ENCODE assay signal across 8 mouse cellular contexts in genomic region chr2:30062249-30063093, GRCm38 (mm10). TPM values are rescaled to one million over a fixed set of nuclear protein-coding genes. Genes with fewer than 3 reads are reported as not detected.
DNase-seq lines count a peak whose midpoint lies in the region; ATAC-seq and TF ChIP-seq lines count a peak whose summit lies in the region.

No protein-coding gene starts in this region.

- H3K27ac ChIP-seq in intestine, embryonic 15.5 days = peak overlapping the region; percentile 98
- H3K27ac ChIP-seq in liver, embryonic 12.5 days = peak overlapping the region; percentile 92
- peak overlapping the region; percentile 93 for H3K27ac ChIP-seq in stomach, postnatal 0 days (replicated peaks)

- peak; percentile 10; the same call in 1 of the 2 replicates for ATAC-seq in granulocyte monocyte progenitor cell, adult 5-6 weeks (replicated peaks; ENCODE audit: poor library complexity, severe bottlenecking)
- ATAC-seq in intestine, embryonic 15.5 days = peak; percentile 54
- ATAC-seq in liver, embryonic 12.5 days = peak; percentile 33
- 0 out of 2 replicates have a peak, but pooled peaks have one; percentile 18 for ATAC-seq in monocyte, adult 5-6 weeks (replicated peaks; ENCODE audit: insufficient number of reproducible peaks, low FRiP score, low TSS enrichment, poor library complexity, severe bottlenecking)
- peak; percentile 50 for ATAC-seq in stomach, postnatal 0 days (ENCODE audit: low FRiP score, low TSS enrichment)

- H3K4me3 ChIP-seq in intestine, embryonic 15.5 days (replicated peaks) = peak overlapping the region; percentile 63
- peak overlapping the region; percentile 76 for H3K4me3 ChIP-seq in liver, embryonic 12.5 days
- H3K4me3 ChIP-seq in stomach, postnatal 0 days (ENCODE audit: low read depth, low read length) = peak overlapping the region; percentile 54

- H3K27me3 ChIP-seq in intestine, embryonic 15.5 days (replicated peaks) = no peaks in the 10 kb centered on the region
- no peaks in the 10 kb centered on the region for H3K27me3 ChIP-seq in liver, embryonic 12.5 days (replicated peaks)
- H3K27me3 ChIP-seq in stomach, postnatal 0 days (ENCODE audit: control insufficient read depth, insufficient read depth, low read length) = no peaks in the 10 kb centered on the region

- H3K9ac ChIP-seq in intestine, embryonic 15.5 days = peak overlapping the region; percentile 81
- H3K9ac ChIP-seq in liver, embryonic 12.5 days = peak overlapping the region; percentile 83
- peak overlapping the region; percentile 75 for H3K9ac ChIP-seq in stomach, postnatal 0 days (ENCODE audit: low read length)

- peak; percentile 18; the same call in 1 of the 2 replicates for TF ChIP-seq CTCF in stomach, postnatal 0 days (IDR thresholded peaks at IDR 0.05; ENCODE audit: low read depth)

- no peaks in the 10 kb centered on the region for H3K9me3 ChIP-seq in intestine, embryonic 15.5 days
- H3K9me3 ChIP-seq in liver, embryonic 12.5 days (replicated peaks) = no peaks in the 10 kb centered on the region
- H3K9me3 ChIP-seq in stomach, postnatal 0 days (ENCODE audit: control insufficient read depth, low read length) = no peaks in the 10 kb centered on the region

- no peaks in the 10 kb centered on the region for H3K36me3 ChIP-seq in intestine, embryonic 15.5 days
- no peaks in the 10 kb centered on the region; the same call in 1 of the 2 replicates for H3K36me3 ChIP-seq in liver, embryonic 12.5 days
- H3K36me3 ChIP-seq in stomach, postnatal 0 days (ENCODE audit: control insufficient read depth, insufficient read depth, low read length) = no peaks in the 10 kb centered on the region

- peak overlapping the region; percentile 89 for H3K4me2 ChIP-seq in intestine, embryonic 15.5 days (replicated peaks)
- peak overlapping the region; percentile 97 for H3K4me2 ChIP-seq in liver, embryonic 12.5 days
- peak overlapping the region; percentile 91 for H3K4me2 ChIP-seq in stomach, postnatal 0 days (replicated peaks; ENCODE audit: low read depth)

- peaks cover 7% of the 10 kb centered on the region; the same call in 1 of the 2 replicates for H3K4me1 ChIP-seq in intestine, embryonic 15.5 days (replicated peaks)
- H3K4me1 ChIP-seq in liver, embryonic 12.5 days = peaks cover 57% of the 10 kb centered on the region
- H3K4me1 ChIP-seq in stomach, postnatal 0 days (replicated peaks; ENCODE audit: control insufficient read depth, insufficient read depth) = peaks cover 2% of the 10 kb centered on the region; the same call in 1 of the 2 replicates

- no peak for TF ChIP-seq EP300 in stomach, postnatal 0 days (optimal IDR thresholded peaks at IDR 0.05)

- peak; percentile 91 for DNase-seq in 416B (ENCODE audit: low read depth)
- peak; percentile 81 to 96 for DNase-seq in adrenal gland, adult (ENCODE audit: inconsistent age in 2 of 2, low spot score in 1 of 2)
- peak; percentile 85 for DNase-seq in embryo, embryonic 10.5 days (ENCODE audit: low spot score)
- DNase-seq in stomach, postnatal 0 days (ENCODE audit: low spot score) = peak; percentile 77

- WGBS in intestine, embryonic 15.5 days = under 1% methylated on average over 40 of the region's 40 CpGs
- under 1% methylated on average over 40 of the region's 40 CpGs for WGBS in liver, embryonic 12.5 days (ENCODE audit: insufficient replicate concordance)
- WGBS in stomach, postnatal 0 days = under 1% methylated on average over 40 of the region's 40 CpGs

RNA-seq across cellular contexts. Expression of gene Set, which starts 5.3 kb away (rescaled TPM):
- total RNA-seq in granulocyte monocyte progenitor cell, adult 5-6 weeks (2014; fragmentation: Nextera tagmentation) = 415 and 437 TPM in 2 replicates
- 2,035 and 2,054 TPM in 2 replicates for total RNA-seq in granulocyte monocyte progenitor cell, adult 5-6 weeks (2017)
- 437 and 494 TPM in 2 replicates for polyA plus RNA-seq in intestine, embryonic 15.5 days (2015; fragmentation: Nextera tagmentation; extraction: Ambion mirVana)
- polyA plus RNA-seq in liver, embryonic 12.5 days (2016; fragmentation: Nextera tagmentation; extraction: Ambion mirVana) = 409 and 423 TPM in 2 replicates
- 427 to 462 TPM (median 441 TPM) in 3 replicates for total RNA-seq in monocyte, adult 5-6 weeks (2017)
- 202 and 206 TPM in 2 replicates for polyA plus RNA-seq in stomach, postnatal 0 days (2015; fragmentation: Nextera tagmentation; extraction: Ambion mirVana)

RNA-seq across cellular contexts. Expression of gene Wdr34, which starts 13.8 kb away (rescaled TPM):
- 21.9 and 23.1 TPM in 2 replicates for total RNA-seq in granulocyte monocyte progenitor cell, adult 5-6 weeks (2014; fragmentation: Nextera tagmentation)
- 11.5 and 14.1 TPM in 2 replicates for total RNA-seq in granulocyte monocyte progenitor cell, adult 5-6 weeks (2017)
- 20.9 and 24.7 TPM in 2 replicates for polyA plus RNA-seq in intestine, embryonic 15.5 days (2015; fragmentation: Nextera tagmentation; extraction: Ambion mirVana)
- 13.2 and 15.4 TPM in 2 replicates for polyA plus RNA-seq in liver, embryonic 12.5 days (2016; fragmentation: Nextera tagmentation; extraction: Ambion mirVana)
- total RNA-seq in monocyte, adult 5-6 weeks (2017) = not detected in 3 replicates
- polyA plus RNA-seq in stomach, postnatal 0 days (2015; fragmentation: Nextera tagmentation; extraction: Ambion mirVana) = 10.9 and 13.2 TPM in 2 replicates

RNA-seq across cellular contexts. Expression of gene Pkn3, which starts 15.0 kb away (rescaled TPM):
- total RNA-seq in granulocyte monocyte progenitor cell, adult 5-6 weeks (2014; fragmentation: Nextera tagmentation) = 10.1 and 13.1 TPM in 2 replicates
- 4.6 and 14.9 TPM in 2 replicates for total RNA-seq in granulocyte monocyte progenitor cell, adult 5-6 weeks (2017)
- polyA plus RNA-seq in intestine, embryonic 15.5 days (2015; fragmentation: Nextera tagmentation; extraction: Ambion mirVana) = 10.6 and 11.1 TPM in 2 replicates
- 4.6 and 5.1 TPM in 2 replicates for polyA plus RNA-seq in liver, embryonic 12.5 days (2016; fragmentation: Nextera tagmentation; extraction: Ambion mirVana)
- 0.38 to 1.1 TPM (median 0.39 TPM) in 3 replicates for total RNA-seq in monocyte, adult 5-6 weeks (2017)
- 3.0 and 3.1 TPM in 2 replicates for polyA plus RNA-seq in stomach, postnatal 0 days (2015; fragmentation: Nextera tagmentation; extraction: Ambion mirVana)

RNA-seq across cellular contexts. Expression of gene Zdhhc12, which starts 31.0 kb away (rescaled TPM):
- total RNA-seq in granulocyte monocyte progenitor cell, adult 5-6 weeks (2014; fragmentation: Nextera tagmentation) = 21.5 and 24.1 TPM in 2 replicates
- 11.0 and 20.7 TPM in 2 replicates for total RNA-seq in granulocyte monocyte progenitor cell, adult 5-6 weeks (2017)
- 59.8 and 70.4 TPM in 2 replicates for polyA plus RNA-seq in intestine, embryonic 15.5 days (2015; fragmentation: Nextera tagmentation; extraction: Ambion mirVana)
- 29.7 and 31.0 TPM in 2 replicates for polyA plus RNA-seq in liver, embryonic 12.5 days (2016; fragmentation: Nextera tagmentation; extraction: Ambion mirVana)
- 2.6 to 7.1 TPM (median 6.6 TPM) in 3 replicates for total RNA-seq in monocyte, adult 5-6 weeks (2017)
- polyA plus RNA-seq in stomach, postnatal 0 days (2015; fragmentation: Nextera tagmentation; extraction: Ambion mirVana) = 27.7 and 27.8 TPM in 2 replicates

Comparison
In these comparisons a context has a peak if more than half of its experiments do, and no peak if none do; other contexts are left out.
1. Peak in every context shown above with its lines: DNase-seq, ATAC-seq, H3K4me3 ChIP-seq and H3K27ac ChIP-seq.